8 mouse cellular contexts compared by ENCODE assay signal in the genomic region with DNA sequence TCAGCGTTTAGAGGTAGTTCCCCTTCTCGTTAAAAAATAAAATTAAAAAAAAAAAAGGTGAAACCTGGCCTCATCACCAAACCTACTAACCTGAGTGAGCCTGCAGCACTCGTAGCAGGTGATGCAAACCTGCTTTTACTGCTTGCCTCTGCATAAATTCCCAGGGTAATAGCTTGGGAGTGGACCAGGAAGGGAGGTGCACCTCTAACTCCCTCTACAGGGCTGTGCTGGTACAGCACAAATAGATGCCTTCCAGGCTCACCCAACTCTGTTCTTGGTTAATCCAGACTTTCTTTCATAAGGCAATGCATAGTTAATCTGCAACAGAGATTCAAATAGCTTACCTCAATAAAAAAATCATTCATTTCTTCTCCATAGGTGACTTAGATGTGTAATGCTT.
DNase-seq lines count a peak whose midpoint lies in the region; ATAC-seq and TF ChIP-seq lines count a peak whose summit lies in the region.
"Had no signal": no experiment of that assay in that cellular context is flagged by ENCODE, and none has a peak within 500 bp of the region (broad histone marks: within the 10 kb centered on the region; RNA-seq: fewer than 3 reads in every experiment).

No protein-coding gene starts in this region.

- no peak for TF ChIP-seq POLR2A in MEL (IDR thresholded peaks at IDR 0.05; ENCODE audit: control insufficient read depth in 1 of 2, insufficient read depth in 1 of 2, low read depth in 1 of 2, low read length in 2 of 2, poor library complexity in 1 of 2)
- TF ChIP-seq POLR2A in bone marrow macrophage, adult 2 months (IDR thresholded peaks at IDR 0.05; ENCODE audit: borderline replicate concordance, low read depth, low read length), result no peak

- ATAC-seq in megakaryocyte, adult 5-6 weeks (ENCODE audit: poor library complexity, severe bottlenecking), result no peak

- peak in 1 of 2 experiments; percentile 40 for DNase-seq in layer of hippocampus, adult 2 months (ENCODE audit: low spot score in 2 of 2)
- DNase-seq in layer of hippocampus, postnatal 14 days (ENCODE audit: low spot score in 2 of 2), result no peak
- peak; percentile 20 for DNase-seq in MEL (ENCODE audit: low read depth, low spot score)
- peak; percentile 12 to 59 for DNase-seq in kidney, postnatal 36 days
- DNase-seq in neural tube, embryonic 10.5 days (ENCODE audit: extremely low spot score, low spot score), result no peak

- TF ChIP-seq CTCF in layer of hippocampus, adult 2 months (conservative IDR thresholded peaks at IDR 0.05), result peak; percentile 78
- TF ChIP-seq CTCF in MEL (IDR thresholded peaks at IDR 0.05 in 2 of 3, conservative IDR thresholded peaks at IDR 0.05 in 1 of 3; ENCODE audit: control insufficient read depth in 1 of 3, insufficient read depth in 1 of 3, low read depth in 2 of 3, low read length in 3 of 3, poor library complexity in 1 of 3, severe bottlenecking in 1 of 3), result peak; percentile 41 to 50 (median 49)
- TF ChIP-seq CTCF in bone marrow macrophage, adult 2 months (IDR thresholded peaks at IDR 0.05; ENCODE audit: low read depth, low read length), result peak; percentile 78

- H3K9me3 ChIP-seq in MEL (replicated peaks; ENCODE audit: insufficient read depth, low read length), result no peaks in the 10 kb centered on the region
- H3K9me3 ChIP-seq: limb, embryonic 13.5 days had no signal

- no peaks in the 10 kb centered on the region for H3K36me3 ChIP-seq in MEL (ENCODE audit: control insufficient read depth in 1 of 2, insufficient read depth in 2 of 2, low read length in 2 of 2)
- H3K36me3 ChIP-seq: limb, embryonic 13.5 days had no signal

- TF ChIP-seq RAD21 in MEL (IDR thresholded peaks at IDR 0.05; ENCODE audit: low read depth, low read length), result peak; percentile 57

- H3K27me3 ChIP-seq in MEL (ENCODE audit: control insufficient read depth in 1 of 2, insufficient read depth in 2 of 2, low read length in 2 of 2), result peaks cover 0 to 2% of the 10 kb centered on the region in 2 experiments; a peak in 2 of 4 replicates
- H3K27me3 ChIP-seq: limb, embryonic 13.5 days had no signal

- no peaks in the 10 kb centered on the region for H3K4me1 ChIP-seq in MEL (ENCODE audit: control insufficient read depth in 1 of 2, insufficient read depth in 2 of 2, low read length in 2 of 2)
- peaks cover 2% of the 10 kb centered on the region; the same call in 1 of the 2 replicates for H3K4me1 ChIP-seq in bone marrow macrophage, adult 2 months (ENCODE audit: control insufficient read depth, insufficient read depth, low read length)

- H3K79me2 ChIP-seq in MEL (ENCODE audit: control insufficient read depth, insufficient read depth, low read length, poor library complexity), result no peaks in the 10 kb centered on the region

- no peak overlapping the region for H3K4me3 ChIP-seq in layer of hippocampus, adult 2 months
- H3K4me3 ChIP-seq in MEL (ENCODE audit: control insufficient read depth in 1 of 2, insufficient read depth in 1 of 2, low read depth in 2 of 2, low read length in 2 of 2), result no peak overlapping the region
- H3K4me3 ChIP-seq in bone marrow macrophage, adult 2 months (ENCODE audit: insufficient read depth, low read length), result no peak overlapping the region
- H3K4me3 ChIP-seq: limb, embryonic 13.5 days had no signal

- no peak for TF ChIP-seq EP300 in MEL (IDR thresholded peaks at IDR 0.05; ENCODE audit: low read depth in 1 of 2, low read length in 2 of 2)

- H3K9ac ChIP-seq in MEL (ENCODE audit: control insufficient read depth, low read depth, low read length, poor library complexity, severe bottlenecking), result no peak overlapping the region
- H3K9ac ChIP-seq: limb, embryonic 13.5 days had no signal

- H3K27ac ChIP-seq in layer of hippocampus, adult 2 months, result no peak overlapping the region
- H3K27ac ChIP-seq in MEL (ENCODE audit: control insufficient read depth, low read depth, low read length), result no peak overlapping the region
- no peak overlapping the region for H3K27ac ChIP-seq in bone marrow macrophage, adult 2 months (ENCODE audit: insufficient read depth, low read depth, low read length)
- H3K27ac ChIP-seq: limb, embryonic 13.5 days had no signal

TF ChIP-seq in MEL, 35 proteins besides CTCF, POLR2A, EP300 and RAD21:
- TF ChIP-seq SIN3A (IDR thresholded peaks at IDR 0.05; ENCODE audit: low read length), result no peak
- TF ChIP-seq ZC3H11A (IDR thresholded peaks at IDR 0.05; ENCODE audit: low read depth, low read length), result 0 out of 2 replicates have a peak, but pooled peaks have one; percentile 3
- peak; percentile 28; the same call in 1 of the 2 replicates for TF ChIP-seq SMC3 (IDR thresholded peaks at IDR 0.05; ENCODE audit: low read depth, low read length)

Comparison
In these comparisons a context has a peak if more than half of its experiments do, and no peak if none do; other contexts are left out.
1. DNase-seq: peak in MEL (single experiment) and kidney, postnatal 36 days (2 of 2); none in layer of hippocampus, postnatal 14 days (0 of 2) and neural tube, embryonic 10.5 days (single experiment).
2. Peak in every context shown above with its lines, with median percentiles within 50 percentile points of each other: CTCF ChIP-seq.